Mouse (Mus musculus) kidney, postnatal 0 days (tissue): ENCODE measurements around the gene Vgll2. TPM values are rescaled to one million over a fixed set of nuclear protein-coding genes. Genes with fewer than 3 reads are reported as not detected.
A peak's percentile ranks its signal among the peaks of the same experiment; 100 is the strongest.

Experiments
- ATAC-seq: fragments of 200-750 bp; cut with Nextera tagmentation; replicated peaks from 2 replicates; pipeline ENCODE4 v1.8.0; 2017; ENCODE audit warnings: low read depth, moderate number of reproducible peaks, moderate TSS enrichment, moderate library complexity; ENCODE audit not compliant: low FRiP score
- DNase-seq: peaks from one replicate; pipeline ENCODE4 v3.0.0-alpha.2; 2016; ENCODE audit warnings: low spot score
- H3K27ac ChIP-seq: fragments of 300-500 bp; sonication (generic); 2 replicates; pipeline ENCODE4 v1.5.1; 2014; ENCODE audit warnings: mild to moderate bottlenecking
- H3K27me3 ChIP-seq: fragments of 300-500 bp; sonication (generic); 2 replicates; pipeline ENCODE4 v1.6.1; 2014; ENCODE audit warnings: low read length, mixed read lengths; ENCODE audit not compliant: insufficient read depth
- H3K36me3 ChIP-seq: fragments of 300-500 bp; sonication (generic); 2 replicates; pipeline ENCODE4 v1.6.1; 2014; ENCODE audit warnings: low read length, mixed read lengths; ENCODE audit not compliant: insufficient read depth
- H3K4me1 ChIP-seq: fragments of 300-500 bp; sonication (generic); replicated peaks from 2 replicates; pipeline ENCODE4 v1.6.1; 2014; ENCODE audit warnings: antibody characterized with exemption, low read length, mixed read lengths; ENCODE audit not compliant: insufficient read depth
- H3K4me2 ChIP-seq: fragments of 300-500 bp; sonication (generic); 2 replicates; pipeline ENCODE4 v1.6.1; 2014; ENCODE audit warnings: mild to moderate bottlenecking, low read length, moderate library complexity, mixed read lengths
- H3K4me3 ChIP-seq: fragments of 300-500 bp; sonication (generic); replicated peaks from 2 replicates; pipeline ENCODE4 v1.5.1; 2014; ENCODE audit warnings: low read depth, low read length
- H3K9ac ChIP-seq: fragments of 300-500 bp; sonication (generic); 2 replicates; pipeline ENCODE4 v1.6.1; 2014; ENCODE audit warnings: low read depth, low read length
- H3K9me3 ChIP-seq: fragments of 300-500 bp; sonication (generic); replicated peaks from 2 replicates; pipeline ENCODE4 v1.6.1; 2016; ENCODE audit warnings: low read length, inconsistent platforms, mixed read lengths
- CTCF ChIP-seq: IDR thresholded peaks from 2 replicates; pipeline ENCODE4 v1.5.1; 2016; ENCODE audit warnings: antibody characterized with exemption, low read depth, mild to moderate bottlenecking, moderate library complexity
- WGBS: fragments of 180-500 bp; shearing (Covaris S2); extraction: QIAGEN DNeasy Blood & Tissue Kit; methylation state at CpG from one replicate; pipeline ENCODE4 v1.1.7; 2014; 5-methylcytosine and 5-hydroxymethylcytosine counted together
- polyA plus RNA-seq: library from polyadenylated mRNA; unstranded; fragments of >200 nt; fragmentation: Nextera tagmentation; extraction: Ambion mirVana; gene quantifications from 2 replicates; pipeline ENCODE4 v1.2.1, GENCODE M21; 2015

Gene Vgll2
- polyA plus RNA-seq = not detected in 2 replicates

DNA sequence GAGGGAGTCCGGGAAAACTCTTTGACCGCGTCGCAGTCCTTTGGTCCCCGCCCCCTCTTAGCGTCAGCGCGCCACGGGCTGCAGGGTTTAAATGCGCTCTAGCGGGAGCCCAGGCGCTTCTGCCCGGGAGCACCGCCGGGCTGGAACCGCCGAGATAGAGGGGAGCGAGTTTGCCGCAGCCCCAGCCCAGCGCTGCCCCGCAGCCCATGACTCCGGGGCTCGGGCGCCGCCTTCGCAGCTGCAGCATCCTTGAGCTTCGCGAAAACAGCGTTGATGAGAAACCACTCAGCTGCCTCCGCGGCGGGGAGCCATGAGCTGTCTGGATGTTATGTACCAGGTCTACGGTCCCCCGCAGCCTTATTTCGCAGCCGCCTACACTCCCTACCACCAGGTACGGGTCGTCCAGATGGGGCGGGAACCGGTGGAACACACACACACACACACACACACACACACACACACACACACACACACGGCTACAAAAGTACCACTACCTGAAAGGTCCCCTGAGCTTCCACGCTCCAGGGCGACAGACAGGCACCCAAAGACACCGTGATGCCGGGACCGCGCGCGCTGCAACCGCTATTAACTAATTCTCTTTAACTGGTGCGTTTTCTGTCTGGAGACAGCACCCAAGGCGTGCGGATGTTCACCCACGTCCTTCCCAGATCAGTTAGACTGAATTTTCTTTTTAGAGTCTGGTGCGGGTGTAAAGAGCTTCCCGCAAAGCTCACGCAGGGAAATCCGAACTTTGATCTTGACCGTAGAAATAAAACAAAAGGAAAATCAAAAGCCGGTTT lies at the start of gene Vgll2:
Gene Vgll2 (plus strand): TSS at position 90 of the 800 bp plus-strand sequence.
- no peak within 1 kb of the TSS for H3K27ac ChIP-seq
- no peak for TF ChIP-seq CTCF
- peak; percentile 36 for DNase-seq
- WGBS = under 1% methylated on average over 60 of the region's 60 CpGs
- ATAC-seq = peak; percentile 63; the same call in 1 of the 2 replicates
- no peaks in the 10 kb centered on the region for H3K36me3 ChIP-seq
- H3K4me3 ChIP-seq = peak within 1 kb of the TSS; percentile 37
- peak within 1 kb of the TSS; percentile 67 for H3K4me2 ChIP-seq
- H3K27me3 ChIP-seq = peaks cover 69% of the 10 kb centered on the region
- peaks cover 5% of the 10 kb centered on the region; the same call in 1 of the 2 replicates for H3K4me1 ChIP-seq
- no peaks in the 10 kb centered on the region for H3K9me3 ChIP-seq
- no peak within 1 kb of the TSS for H3K9ac ChIP-seq

DNA sequence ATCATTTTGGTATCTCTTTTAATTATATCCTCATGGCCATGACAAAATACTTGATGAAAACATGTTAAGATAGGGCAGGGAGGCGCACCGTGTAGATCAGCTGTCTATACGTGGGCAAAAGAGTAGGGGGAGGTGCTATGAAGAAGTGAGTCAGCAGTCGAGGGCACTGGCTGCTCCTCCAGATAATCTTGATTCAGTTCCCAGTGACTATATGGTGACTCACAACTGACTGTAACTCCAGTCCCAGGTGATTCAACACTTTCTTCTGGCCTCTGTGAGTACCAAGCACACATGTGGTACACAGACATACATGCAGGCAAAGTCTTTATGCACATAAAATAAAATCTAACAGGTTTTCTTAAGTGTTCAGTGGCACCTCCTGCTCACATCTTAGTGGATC lies 47.2 kb upstream of the Vgll2 start:
- Histone ChIP-seq H3K27me3 (no peaks in the 10 kb centered on the region), H3K4me2 (no peak overlapping the region), H3K36me3 (no peaks in the 10 kb centered on the region), H3K27ac (no peak overlapping the region), H3K4me3 (no peak overlapping the region), H3K4me1 (no peaks in the 10 kb centered on the region), H3K9me3 (no peaks in the 10 kb centered on the region), H3K9ac (no peak overlapping the region)
- ATAC-seq (no peak), DNase-seq (no peak)
- TF ChIP-seq CTCF = no peak
- WGBS = 86% methylated on average over 4 of the region's 4 CpGs

GRCm38 (mm10) chr10:51975587-51975986 lies 46.7 kb upstream of the Vgll2 start:
- Histone ChIP-seq H3K4me3 (no peak overlapping the region), H3K27ac (no peak overlapping the region), H3K9me3 (no peaks in the 10 kb centered on the region), H3K27me3 (no peaks in the 10 kb centered on the region), H3K4me2 (no peak overlapping the region), H3K9ac (no peak overlapping the region), H3K4me1 (no peaks in the 10 kb centered on the region), H3K36me3 (no peaks in the 10 kb centered on the region)
- DNase-seq (no peak), ATAC-seq (no peak)
- TF ChIP-seq CTCF = no peak
- WGBS = 74% methylated on average over 3 of the region's 3 CpGs

DNA sequence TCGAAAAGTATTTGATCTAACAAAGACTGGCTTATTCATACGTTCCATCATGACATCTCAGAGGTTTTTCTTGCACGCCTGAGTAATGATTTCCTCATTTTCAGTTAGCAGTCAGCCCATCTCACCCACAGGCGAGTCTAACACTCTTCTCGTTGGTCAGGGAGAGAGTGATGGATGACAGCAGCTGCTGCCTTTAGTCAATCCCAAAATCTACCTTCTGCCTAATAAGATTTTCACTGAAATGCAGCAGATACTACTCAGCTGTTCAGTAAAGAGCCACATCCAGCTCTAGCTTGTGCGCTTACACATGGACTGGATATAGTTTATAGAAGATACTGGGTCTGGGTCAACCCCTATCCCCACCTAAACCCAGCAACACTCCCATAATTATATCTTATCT lies 40.7 kb upstream of the Vgll2 start:
- DNase-seq = no peak
- Histone ChIP-seq H3K4me2 (no peak overlapping the region), H3K4me3 (no peak overlapping the region), H3K36me3 (no peaks in the 10 kb centered on the region), H3K9ac (no peak overlapping the region), H3K9me3 (no peaks in the 10 kb centered on the region), H3K27me3 (no peaks in the 10 kb centered on the region), H3K4me1 (no peaks in the 10 kb centered on the region), H3K27ac (no peak overlapping the region)
- TF ChIP-seq CTCF = no peak
- no peak for ATAC-seq
- WGBS = 73% methylated on average over 6 of the region's 6 CpGs

DNA sequence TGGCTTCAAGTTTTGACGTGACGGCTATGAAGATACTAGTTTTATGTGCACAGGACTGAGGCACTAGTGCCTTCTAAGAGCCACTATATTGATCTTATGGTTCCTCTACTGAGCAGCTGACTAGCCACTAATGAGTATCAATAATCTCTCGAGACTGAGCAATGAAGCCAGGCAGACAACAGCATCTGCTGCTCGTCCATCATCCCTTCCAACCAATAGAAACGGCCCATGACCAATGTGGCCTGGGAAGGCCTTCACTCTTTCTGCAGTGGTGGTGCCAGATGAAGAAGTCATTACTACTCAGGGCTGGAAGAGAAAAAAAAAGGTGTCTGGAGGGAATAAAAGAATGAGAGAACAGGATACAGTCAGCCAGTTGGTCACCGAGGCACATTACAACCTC lies 39.9 kb upstream of the Vgll2 start:
- ATAC-seq = no peak
- no peak for DNase-seq

DNA sequence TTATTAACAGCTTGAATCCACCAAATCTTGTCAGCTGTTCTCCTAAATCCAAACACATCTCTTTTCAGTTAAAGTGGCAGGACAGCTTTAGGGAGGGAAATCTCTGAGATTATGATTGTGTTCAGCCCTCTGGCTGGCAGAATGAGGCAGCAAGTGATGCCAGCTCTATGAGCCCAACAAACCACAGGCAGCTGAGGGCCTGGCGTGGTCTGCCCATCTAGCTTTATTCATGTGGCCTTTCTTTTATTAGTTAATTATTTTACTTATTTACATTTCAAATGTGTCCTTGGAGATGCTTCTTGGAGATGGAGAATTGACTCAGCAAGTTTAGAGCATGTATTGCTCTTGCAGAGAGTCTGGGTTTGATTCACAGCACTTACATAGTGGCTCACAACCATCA lies 3.8 kb upstream of the Vgll2 start:
- peaks cover 33% of the 10 kb centered on the region for H3K27me3 ChIP-seq
- H3K9me3 ChIP-seq = no peaks in the 10 kb centered on the region
- H3K4me3 ChIP-seq = no peak overlapping the region
- no peak for ATAC-seq
- no peak for TF ChIP-seq CTCF
- no peak overlapping the region for H3K9ac ChIP-seq
- WGBS = 72% methylated on average over 1 of the region's 1 CpGs
- H3K4me2 ChIP-seq = no peak overlapping the region
- no peaks in the 10 kb centered on the region for H3K36me3 ChIP-seq
- DNase-seq = no peak
- no peak overlapping the region for H3K27ac ChIP-seq
- peaks cover 5% of the 10 kb centered on the region; the same call in 1 of the 2 replicates for H3K4me1 ChIP-seq

More for the DNA sequence above, 39.9 kb upstream of the Vgll2 start:
- WGBS = 82% methylated on average over 6 of the region's 6 CpGs
- no peak for TF ChIP-seq CTCF
- Histone ChIP-seq H3K27ac (no peak overlapping the region), H3K4me1 (no peaks in the 10 kb centered on the region), H3K4me3 (no peak overlapping the region), H3K4me2 (no peak overlapping the region), H3K36me3 (no peaks in the 10 kb centered on the region), H3K9me3 (no peaks in the 10 kb centered on the region), H3K9ac (no peak overlapping the region), H3K27me3 (no peaks in the 10 kb centered on the region)
